Mouse (Mus musculus) hindbrain, postnatal 0 days (tissue): ENCODE data around the gene Atg16l2. TPM values are rescaled to one million over a fixed set of nuclear protein-coding genes. Genes with fewer than 3 reads are reported as not detected.
A peak's percentile ranks its signal among the peaks of the same experiment; 100 is the strongest.

Experiments used
- ATAC-seq: fragments of 200-750 bp; cut with Nextera tagmentation; 2 replicates; pipeline ENCODE4 v1.8.0; 2017; ENCODE audit warnings: mild to moderate bottlenecking, moderate TSS enrichment, moderate library complexity
- DNase-seq: peaks from one replicate; pipeline ENCODE4 v3.0.0-alpha.2; 2015; ENCODE audit warnings: low spot score
- H3K27ac ChIP-seq: fragments of 300-500 bp; sonication (generic); 2 replicates; pipeline ENCODE4 v1.5.1; 2014; ENCODE audit warnings: mild to moderate bottlenecking
- H3K27me3 ChIP-seq: fragments of 300-500 bp; sonication (generic); 2 replicates; pipeline ENCODE4 v1.6.1; 2014; ENCODE audit warnings: low read length, mixed read lengths; ENCODE audit not compliant: insufficient read depth
- H3K36me3 ChIP-seq: fragments of 300-500 bp; sonication (generic); 2 replicates; pipeline ENCODE4 v1.6.1; 2014; ENCODE audit warnings: low read length, mixed read lengths; ENCODE audit not compliant: insufficient read depth
- H3K4me1 ChIP-seq: fragments of 300-500 bp; sonication (generic); 2 replicates; pipeline ENCODE4 v1.6.1; 2014; ENCODE audit warnings: antibody characterized with exemption, low read length, mixed read lengths; ENCODE audit not compliant: insufficient read depth
- H3K4me2 ChIP-seq: fragments of 300-500 bp; sonication (generic); 2 replicates; pipeline ENCODE4 v1.6.1; 2014; ENCODE audit warnings: low read depth, mild to moderate bottlenecking, low read length, moderate library complexity, mixed read lengths
- H3K4me3 ChIP-seq: fragments of 300-500 bp; sonication (generic); 2 replicates; pipeline ENCODE4 v1.5.1; 2014; ENCODE audit warnings: low read length
- H3K9ac ChIP-seq: fragments of 300-500 bp; sonication (generic); replicated peaks from 2 replicates; pipeline ENCODE4 v1.6.1; 2014; ENCODE audit warnings: mild to moderate bottlenecking, low read length, moderate library complexity, mixed read lengths
- H3K9me3 ChIP-seq: fragments of 300-500 bp; sonication (generic); 2 replicates; pipeline ENCODE4 v1.6.1; 2016; ENCODE audit warnings: low read length, mixed read lengths
- CTCF ChIP-seq: IDR thresholded peaks from 2 replicates; pipeline ENCODE4 v1.5.1; 2016; ENCODE audit warnings: antibody characterized with exemption, control low read depth, low read depth
- WGBS: fragments of 180-500 bp; shearing (Covaris S2); extraction: QIAGEN DNeasy Blood & Tissue Kit; methylation state at CpG from one replicate; pipeline ENCODE4 v1.1.7; 2014; 5-methylcytosine and 5-hydroxymethylcytosine counted together
- polyA plus RNA-seq: library from polyadenylated mRNA; unstranded; fragments of >200 nt; fragmentation: Nextera tagmentation; extraction: Ambion mirVana; gene quantifications from 2 replicates; pipeline ENCODE4 v1.2.1, GENCODE M21; 2015
- total RNA-seq: library from RNA; depleted of rRNA; stranded (reverse); fragments of >200 nt; gene quantifications from 2 replicates; pipeline ENCODE4 v1.2.3, GENCODE M21; 2014

The Atg16l2 gene
- total and polyA plus RNA-seq, 2 experiments from 2014 or later: 18.8 to 49.3 TPM

- 54% methylated on average over 1 of the region's 1 CpGs for WGBS
- H3K4me2 ChIP-seq: no peak overlapping the region
Observed at GRCm38 (mm10) chr7:101295438-101295837, 6.6 kb downstream of the Atg16l2 start.

DNA sequence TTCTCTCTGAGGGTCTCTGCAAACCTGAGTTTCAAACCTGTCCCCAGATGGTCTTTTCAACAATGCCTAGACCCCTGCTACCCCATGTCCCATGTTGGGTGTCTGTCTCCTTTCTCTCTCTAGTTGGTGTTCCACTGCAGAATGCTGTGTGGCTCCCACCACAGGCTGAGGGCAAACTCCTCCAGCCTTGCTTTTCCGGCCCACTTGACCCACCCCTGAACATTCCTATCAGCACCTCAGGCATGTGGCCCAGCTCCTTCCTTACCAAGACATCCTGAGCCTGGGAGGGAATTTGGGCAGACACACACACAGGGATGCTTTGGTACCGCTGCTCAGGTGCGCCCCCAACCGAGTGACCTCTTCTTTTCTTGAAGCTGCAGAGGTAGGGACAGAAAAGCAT is 8.4 kb downstream of the Atg16l2 start:
- no peak for DNase-seq
- H3K36me3 ChIP-seq: peaks cover 12% of the 10 kb centered on the region
- TF ChIP-seq CTCF: 0 out of 2 replicates have a peak, but pooled peaks have one; percentile 2
- H3K27ac ChIP-seq: no peak overlapping the region
- H3K27me3 ChIP-seq: no peaks in the 10 kb centered on the region
- H3K4me2 ChIP-seq: no peak overlapping the region
- no peak overlapping the region for H3K9ac ChIP-seq
- 54% methylated on average over 4 of the region's 4 CpGs for WGBS
- no peak for ATAC-seq
- no peaks in the 10 kb centered on the region for H3K9me3 ChIP-seq
- H3K4me1 ChIP-seq: peaks cover 11% of the 10 kb centered on the region; the same call in 1 of the 2 replicates
- no peak overlapping the region for H3K4me3 ChIP-seq

More at GRCm38 (mm10) chr7:101295438-101295837, 6.6 kb downstream of the Atg16l2 start:
- peaks cover 11% of the 10 kb centered on the region; the same call in 1 of the 2 replicates for H3K4me1 ChIP-seq
- H3K9ac ChIP-seq: no peak overlapping the region
- no peak for TF ChIP-seq CTCF
- H3K4me3 ChIP-seq: no peak overlapping the region
- no peaks in the 10 kb centered on the region for H3K27me3 ChIP-seq
- DNase-seq (no peak), ATAC-seq (no peak)
- no peak overlapping the region for H3K27ac ChIP-seq
- no peaks in the 10 kb centered on the region for H3K9me3 ChIP-seq
- no peaks in the 10 kb centered on the region; the same call in 1 of the 2 replicates for H3K36me3 ChIP-seq

GRCm38 (mm10) chr7:101293138-101293537 is 8.9 kb downstream of the Atg16l2 start:
- Histone ChIP-seq H3K4me1 (peaks cover 11% of the 10 kb centered on the region; the same call in 1 of the 2 replicates), H3K4me3 (no peak overlapping the region), H3K36me3 (peaks cover 12% of the 10 kb centered on the region), H3K27me3 (no peaks in the 10 kb centered on the region), H3K9me3 (no peaks in the 10 kb centered on the region), H3K27ac (no peak overlapping the region), H3K4me2 (no peak overlapping the region), H3K9ac (no peak overlapping the region)
- DNase-seq (no peak), ATAC-seq (no peak)
- 61% methylated on average over 4 of the region's 4 CpGs for WGBS
- no peak for TF ChIP-seq CTCF

- H3K4me2 ChIP-seq: no peak overlapping the region
- no peaks in the 10 kb centered on the region for H3K27me3 ChIP-seq
- no peak overlapping the region for H3K27ac ChIP-seq
- TF ChIP-seq CTCF: no peak
- H3K36me3 ChIP-seq: peaks cover 12% of the 10 kb centered on the region
- DNase-seq (no peak), ATAC-seq (no peak)
- H3K9ac ChIP-seq: no peak overlapping the region
- no peaks in the 10 kb centered on the region for H3K9me3 ChIP-seq
- H3K4me1 ChIP-seq: peaks cover 11% of the 10 kb centered on the region; the same call in 1 of the 2 replicates
- WGBS: 89% methylated on average over 1 of the region's 1 CpGs
- H3K4me3 ChIP-seq: no peak overlapping the region
Observed at GRCm38 (mm10) chr7:101292696-101293095, 9.4 kb downstream of the Atg16l2 start.

GRCm38 (mm10) chr7:101292086-101292485 is 10.0 kb downstream of the Atg16l2 start:
- Histone ChIP-seq H3K9ac (no peak overlapping the region), H3K9me3 (no peaks in the 10 kb centered on the region), H3K4me3 (no peak overlapping the region), H3K27me3 (no peaks in the 10 kb centered on the region), H3K4me1 (peaks cover 11% of the 10 kb centered on the region; the same call in 1 of the 2 replicates), H3K36me3 (peaks cover 12% of the 10 kb centered on the region), H3K4me2 (no peak overlapping the region), H3K27ac (no peak overlapping the region)
- ATAC-seq: no peak
- WGBS: 69% methylated on average over 4 of the region's 4 CpGs
- no peak for TF ChIP-seq CTCF
- DNase-seq: no peak

DNA sequence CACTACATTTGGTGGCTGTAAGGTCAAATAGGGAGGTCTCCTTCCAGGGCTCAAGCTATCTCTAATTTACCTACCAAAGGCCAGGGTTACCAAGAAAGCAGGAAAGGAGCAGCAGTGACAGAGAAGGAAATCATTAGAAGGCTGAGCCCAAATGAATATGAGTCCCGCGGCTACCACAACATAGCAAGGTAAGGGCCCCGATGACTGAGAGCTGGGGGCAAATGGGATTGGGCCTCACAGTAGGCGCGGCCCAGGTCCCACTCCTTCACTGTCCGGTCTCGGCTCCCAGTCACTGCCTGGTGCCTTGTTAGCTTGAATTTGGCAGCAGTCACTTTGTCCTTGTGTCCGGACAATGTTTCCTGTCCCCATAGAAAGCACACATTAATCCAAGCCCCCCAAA is 10.4 kb downstream of the Atg16l2 start:
- H3K27me3 ChIP-seq: no peaks in the 10 kb centered on the region
- WGBS: 95% methylated on average over 8 of the region's 8 CpGs
- no peak overlapping the region for H3K4me2 ChIP-seq
- ATAC-seq: no peak
- no peak overlapping the region for H3K27ac ChIP-seq
- H3K4me1 ChIP-seq: peaks cover 7% of the 10 kb centered on the region; the same call in 1 of the 2 replicates
- no peaks in the 10 kb centered on the region for H3K9me3 ChIP-seq
- no peak overlapping the region for H3K4me3 ChIP-seq
- DNase-seq: no peak
- TF ChIP-seq CTCF: no peak
- peaks cover 12% of the 10 kb centered on the region for H3K36me3 ChIP-seq
- no peak overlapping the region for H3K9ac ChIP-seq

- Histone ChIP-seq H3K4me1 (peaks cover 5% of the 10 kb centered on the region; the same call in 1 of the 2 replicates), H3K9ac (no peak overlapping the region), H3K27ac (no peak overlapping the region), H3K27me3 (no peaks in the 10 kb centered on the region), H3K9me3 (no peaks in the 10 kb centered on the region), H3K4me3 (no peak overlapping the region), H3K4me2 (no peak overlapping the region), H3K36me3 (peaks cover 12% of the 10 kb centered on the region)
- TF ChIP-seq CTCF: no peak
- 86% methylated on average over 5 of the region's 5 CpGs for WGBS
- ATAC-seq (no peak), DNase-seq (no peak)
Observed at GRCm38 (mm10) chr7:101291211-101291610, 10.8 kb downstream of the Atg16l2 start.
